Mouse (Mus musculus): Measurements from ENCODE around the gene 1700020N01Rik.

DNA sequence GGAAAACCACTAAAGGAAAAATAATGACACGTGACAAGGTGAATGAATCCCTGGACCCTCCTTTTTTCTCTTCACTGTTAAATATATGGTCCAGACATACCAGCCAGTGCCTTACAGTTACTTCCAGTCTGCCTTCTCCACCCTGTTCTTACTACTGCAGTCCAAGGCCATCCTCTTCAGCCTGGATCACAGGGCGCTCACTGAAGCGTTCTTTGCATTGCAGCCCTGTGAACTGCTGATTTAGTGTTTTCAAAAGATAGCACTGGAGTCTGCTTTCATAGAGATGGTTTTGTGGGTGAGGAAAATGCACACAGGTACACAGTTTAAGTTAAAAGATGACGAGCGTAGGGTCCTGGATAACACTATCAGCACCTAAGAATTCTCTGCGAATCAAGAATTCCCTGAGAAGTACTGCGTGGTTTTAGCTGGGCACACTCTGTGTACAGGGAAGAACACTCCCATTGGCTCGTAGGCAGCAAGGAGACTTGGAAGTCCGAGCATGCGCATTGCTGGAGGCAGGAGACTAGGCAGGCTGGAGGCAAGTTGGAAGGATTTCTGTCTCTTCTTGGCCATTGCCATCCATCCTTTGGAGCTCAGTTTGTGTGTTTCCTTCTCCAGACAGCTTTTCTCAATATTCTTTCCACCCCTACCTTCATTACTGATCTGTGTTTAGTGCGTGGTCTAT lies 37.9 kb upstream of the 1700020N01Rik start:
- TF ChIP-seq CTCF (IDR thresholded peaks at IDR 0.05; ENCODE audit: low read depth) = no peak
- no peak for TF ChIP-seq EP300 (IDR thresholded peaks at IDR 0.05; ENCODE audit: low read depth)

All from liver, embryonic 14.5 days (tissue).